Mouse (Mus musculus): ENCODE data around the gene Setd2.

GRCm38 (mm10) chr9:110525737-110526136 lies 6.7 kb upstream of the Setd2 start:
- no peak for TF ChIP-seq CTCF (IDR thresholded peaks at IDR 0.05; ENCODE audit: borderline replicate concordance, insufficient read depth, low read depth, low read length)
- no peak for TF ChIP-seq POLR2A (IDR thresholded peaks at IDR 0.05; ENCODE audit: borderline replicate concordance, insufficient read depth, low read length)
